Mouse (Mus musculus) liver, adult 2 months (tissue): ENCODE data around the gene Ddx41. TPM values are rescaled to one million over a fixed set of nuclear protein-coding genes. Genes with fewer than 3 reads are reported as not detected.
A peak's percentile ranks its signal among the peaks of the same experiment; 100 is the strongest.

Source experiments
- DNase-seq: peaks from one replicate; pipeline ENCODE4 v3.0.0-alpha.2; 2011; ENCODE audit warnings: low read depth, low spot score; ENCODE audit errors: extremely low read depth
- H3K27ac ChIP-seq: fragments of 200-500 bp; replicated peaks from 2 replicates; pipeline ENCODE4 v1.5.1; 2012; ENCODE audit warnings: low read depth, mild to moderate bottlenecking, control low read depth, inconsistent platforms, low read length; ENCODE audit not compliant: insufficient read depth
- H3K27me3 ChIP-seq: fragments of 200-500 bp; 2 replicates; pipeline ENCODE4 v1.6.1; 2012; ENCODE audit warnings: mild to moderate bottlenecking, moderate library complexity, low read length, inconsistent platforms; ENCODE audit not compliant: control insufficient read depth, insufficient read depth
- H3K36me3 ChIP-seq: fragments of 200-500 bp; 2 replicates; pipeline ENCODE4 v1.6.1; 2012; ENCODE audit warnings: low read length, inconsistent platforms; ENCODE audit not compliant: control insufficient read depth, insufficient read depth
- H3K4me1 ChIP-seq: fragments of 200-500 bp; 2 replicates; pipeline ENCODE4 v1.6.1; 2011; ENCODE audit warnings: low read length; ENCODE audit not compliant: control insufficient read depth, insufficient read depth
- H3K4me3 ChIP-seq: fragments of 200-500 bp; 2 replicates; pipeline ENCODE4 v1.5.1; 2011; ENCODE audit warnings: low read depth, mild to moderate bottlenecking, control low read depth, low read length, moderate library complexity; ENCODE audit not compliant: insufficient read depth
- H3K79me2 ChIP-seq: fragments of 200-500 bp; 2 replicates; pipeline ENCODE4 v1.6.1; 2012; ENCODE audit warnings: inconsistent platforms, mild to moderate bottlenecking, low read length, moderate library complexity; ENCODE audit not compliant: control insufficient read depth, insufficient read depth
- H3K9ac ChIP-seq: fragments of 200-500 bp; 2 replicates; pipeline ENCODE4 v1.6.1; 2012; ENCODE audit warnings: low read depth, mild to moderate bottlenecking, control low read depth, inconsistent platforms, low read length
- CTCF ChIP-seq: fragments of 200-500 bp; IDR thresholded peaks from 2 replicates; pipeline ENCODE4 v1.5.1; 2011; ENCODE audit warnings: low read depth, low read length, control low read depth
- POLR2A ChIP-seq: fragments of 200-500 bp; IDR thresholded peaks from 2 replicates; pipeline ENCODE4 v1.6.1; 2011; ENCODE audit warnings: low read length, control low read depth; ENCODE audit not compliant: insufficient read depth; ENCODE audit errors: extremely low read depth
- WGBS: fragments of 180-500 bp; shearing (Covaris S2); methylation state at CpG from one replicate; pipeline ENCODE4 v1.1.7; 2018; 5-methylcytosine and 5-hydroxymethylcytosine counted together
- polyA plus RNA-seq: library from polyadenylated mRNA; depleted of rRNA; stranded (reverse); fragments of >200 nt; gene quantifications from 2 replicates; pipeline ENCODE4 v1.2.3, GENCODE M21; 2012; rRNA removed
- total RNA-seq: library from RNA; depleted of rRNA; stranded (reverse); fragments of >200 nt; gene quantifications from 2 replicates; pipeline ENCODE4 v1.2.3, GENCODE M21; 2014; rRNA removed

Ddx41 gene
- total and polyA plus RNA-seq, 2 experiments = 30.1 to 38.8 TPM

DNA sequence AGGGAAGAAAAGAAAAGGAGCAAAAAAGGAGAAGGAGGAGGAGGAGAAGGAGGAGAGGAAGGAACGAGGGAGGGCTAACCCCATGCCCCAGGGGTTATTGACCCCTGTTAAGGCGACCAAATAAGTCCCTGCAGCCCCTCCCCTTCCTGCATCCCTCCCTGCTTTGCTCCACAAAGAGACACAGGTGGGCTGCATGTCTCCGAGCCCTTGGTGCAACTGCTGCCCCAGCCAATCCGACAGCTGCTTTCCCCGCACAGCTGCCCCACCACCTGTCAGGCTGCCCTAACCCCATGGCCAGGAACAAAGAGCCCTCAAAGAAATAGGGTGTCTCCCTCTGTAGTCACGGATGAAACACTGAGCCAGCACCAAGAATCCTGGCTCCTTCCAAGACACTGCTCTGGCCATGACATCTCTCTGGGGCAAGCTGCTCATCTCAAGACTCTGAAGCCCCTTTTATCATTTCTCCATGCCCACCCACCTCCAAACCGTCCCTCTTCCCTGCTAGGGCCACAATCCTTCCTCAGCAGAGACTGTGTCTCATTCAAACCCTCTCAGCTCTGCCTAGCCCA, 51.9 kb downstream of the Ddx41 start:
- Histone ChIP-seq H3K79me2 (no peaks in the 10 kb centered on the region), H3K36me3 (no peaks in the 10 kb centered on the region), H3K4me1 (no peaks in the 10 kb centered on the region; the same call in 1 of the 2 replicates), H3K9ac (no peak overlapping the region), H3K27me3 (peaks cover 4% of the 10 kb centered on the region; the same call in 1 of the 2 replicates), H3K27ac (no peak overlapping the region), H3K4me3 (no peak overlapping the region)
- WGBS = 61% methylated on average over 7 of the region's 7 CpGs
- TF ChIP-seq POLR2A (no peak), CTCF (no peak)
- DNase-seq = no peak

GRCm38 (mm10) chr13:55483593-55483992, 52.9 kb downstream of the Ddx41 start:
- 70% methylated on average over 15 of the region's 15 CpGs for WGBS
- H3K27ac ChIP-seq = no peak overlapping the region
- peaks cover 4% of the 10 kb centered on the region; the same call in 1 of the 2 replicates for H3K27me3 ChIP-seq
- no peak for DNase-seq
- H3K4me3 ChIP-seq = no peak overlapping the region
- H3K4me1 ChIP-seq = no peaks in the 10 kb centered on the region; the same call in 1 of the 2 replicates
- H3K79me2 ChIP-seq = no peaks in the 10 kb centered on the region
- no peaks in the 10 kb centered on the region for H3K36me3 ChIP-seq
- TF ChIP-seq CTCF = no peak
- TF ChIP-seq POLR2A = no peak
- H3K9ac ChIP-seq = no peak overlapping the region

DNA sequence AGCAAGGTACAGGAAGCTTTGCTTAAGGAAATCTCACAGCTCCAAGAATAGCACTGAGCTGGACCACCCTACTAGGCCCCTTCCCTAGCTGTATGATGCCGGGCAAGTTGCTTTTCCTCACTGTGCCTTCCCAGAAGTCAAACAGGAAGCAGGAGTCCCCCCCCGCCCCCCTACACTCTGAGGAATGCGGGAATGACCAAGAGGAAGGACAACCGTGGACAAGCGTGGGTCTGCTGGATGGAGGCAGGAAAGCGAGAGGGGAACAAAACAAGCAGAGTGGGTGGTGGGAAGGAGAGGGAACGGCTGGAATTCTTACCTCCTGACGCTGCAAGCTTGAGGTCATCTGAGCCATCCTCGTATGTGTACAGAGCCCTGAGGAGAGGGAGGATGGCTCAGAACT, 53.4 kb downstream of the Ddx41 start:
- 61% methylated on average over 9 of the region's 9 CpGs for WGBS
- Histone ChIP-seq H3K4me3 (no peak overlapping the region), H3K36me3 (no peaks in the 10 kb centered on the region), H3K27ac (peak overlapping the region; percentile 12; the same call in 1 of the 2 replicates), H3K9ac (no peak overlapping the region), H3K27me3 (peaks cover 4% of the 10 kb centered on the region; the same call in 1 of the 2 replicates), H3K4me1 (no peaks in the 10 kb centered on the region; the same call in 1 of the 2 replicates), H3K79me2 (no peaks in the 10 kb centered on the region)
- no peak for DNase-seq
- TF ChIP-seq CTCF (no peak), POLR2A (no peak)

DNA sequence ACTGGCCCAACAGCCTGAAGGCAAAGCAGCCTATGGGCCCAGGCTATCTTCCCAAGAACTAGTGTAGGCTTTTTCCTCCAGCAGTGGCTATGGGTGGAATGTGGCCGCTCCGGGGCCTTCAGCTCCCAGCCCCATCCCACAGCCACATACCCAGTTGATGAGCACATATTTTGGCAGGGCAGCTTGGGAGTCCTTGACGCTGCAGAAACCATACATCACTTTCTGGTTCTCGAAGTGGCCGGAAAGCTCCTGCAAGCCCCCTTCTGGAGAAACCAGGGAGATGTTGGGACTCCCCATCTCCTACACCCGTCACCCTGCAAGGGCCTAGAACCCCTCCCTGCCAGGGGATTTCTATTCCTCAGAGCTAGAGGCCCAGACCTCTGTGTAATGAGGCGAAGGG, 53.9 kb downstream of the Ddx41 start:
- TF ChIP-seq CTCF = no peak
- no peak for TF ChIP-seq POLR2A
- DNase-seq = no peak
- H3K27me3 ChIP-seq = peaks cover 4% of the 10 kb centered on the region; the same call in 1 of the 2 replicates
- no peaks in the 10 kb centered on the region; the same call in 1 of the 2 replicates for H3K4me1 ChIP-seq
- H3K36me3 ChIP-seq = no peaks in the 10 kb centered on the region
- no peak overlapping the region for H3K4me3 ChIP-seq
- peak overlapping the region; percentile 12; the same call in 1 of the 2 replicates for H3K27ac ChIP-seq
- H3K79me2 ChIP-seq = no peaks in the 10 kb centered on the region
- WGBS = 85% methylated on average over 7 of the region's 7 CpGs
- H3K9ac ChIP-seq = peak overlapping the region; percentile 31; the same call in 1 of the 2 replicates

Other genes with a start within 250 kb of the Ddx41 start
- 96.3 and 115 TPM in 2 replicates for gene Prelid1, start 216.2 kb downstream of the Ddx41 start, total RNA-seq
- gene Prelid1, start 216.2 kb downstream of the Ddx41 start, polyA plus RNA-seq = 378 and 383 TPM in 2 replicates
- 32.7 and 33.6 TPM in 2 replicates for gene Rab24, start 214.7 kb downstream of the Ddx41 start, total RNA-seq
- gene Rab24, start 214.7 kb downstream of the Ddx41 start, polyA plus RNA-seq = 50.2 and 56.0 TPM in 2 replicates
- 0.13 TPM in 1 of 2 replicates, not detected in the other for gene Mxd3, start 206.8 kb downstream of the Ddx41 start, total RNA-seq
- 0.21 and 0.27 TPM in 2 replicates for gene Mxd3, start 206.8 kb downstream of the Ddx41 start, polyA plus RNA-seq
- 112 and 127 TPM in 2 replicates for gene Lman2, start 173.9 kb downstream of the Ddx41 start, total RNA-seq
- 136 and 143 TPM in 2 replicates for gene Lman2, start 173.9 kb downstream of the Ddx41 start, polyA plus RNA-seq
- gene Rgs14, start 166.9 kb downstream of the Ddx41 start, total RNA-seq = 0.28 and 0.34 TPM in 2 replicates
- 0.45 and 0.70 TPM in 2 replicates for gene Rgs14, start 166.9 kb downstream of the Ddx41 start, polyA plus RNA-seq
- gene Slc34a1, start 138.5 kb downstream of the Ddx41 start, total RNA-seq = 0.13 TPM in 1 of 2 replicates, not detected in the other
- gene Slc34a1, start 138.5 kb downstream of the Ddx41 start, polyA plus RNA-seq = 0.04 and 0.11 TPM in 2 replicates
- not detected in 2 replicates for gene Pfn3, start 121.4 kb downstream of the Ddx41 start, total RNA-seq
- not detected in 2 replicates for gene Pfn3, start 121.4 kb downstream of the Ddx41 start, polyA plus RNA-seq
- gene F12, start 109.9 kb downstream of the Ddx41 start, total RNA-seq = 391 and 453 TPM in 2 replicates
- gene F12, start 109.9 kb downstream of the Ddx41 start, polyA plus RNA-seq = 621 and 798 TPM in 2 replicates
- gene Grk6, start 91.6 kb downstream of the Ddx41 start, total RNA-seq = 8.8 and 13.6 TPM in 2 replicates
- 12.4 and 14.3 TPM in 2 replicates for gene Grk6, start 91.6 kb downstream of the Ddx41 start, polyA plus RNA-seq
- not detected in 2 replicates for gene Prr7, start 72.4 kb downstream of the Ddx41 start, total RNA-seq
- gene Prr7, start 72.4 kb downstream of the Ddx41 start, polyA plus RNA-seq = 0.31 and 0.44 TPM in 2 replicates
- gene Dbn1, start 48.5 kb downstream of the Ddx41 start, total RNA-seq = 0.65 and 0.81 TPM in 2 replicates
- 2.1 and 2.3 TPM in 2 replicates for gene Dbn1, start 48.5 kb downstream of the Ddx41 start, polyA plus RNA-seq
- 3.6 and 6.4 TPM in 2 replicates for gene Pdlim7, start 23.0 kb downstream of the Ddx41 start, total RNA-seq
- gene Pdlim7, start 23.0 kb downstream of the Ddx41 start, polyA plus RNA-seq = 6.7 and 10.2 TPM in 2 replicates
- 0.46 and 0.94 TPM in 2 replicates for gene Dok3, start 7.4 kb downstream of the Ddx41 start, total RNA-seq
- 2.5 and 5.2 TPM in 2 replicates for gene Dok3, start 7.4 kb downstream of the Ddx41 start, polyA plus RNA-seq
- 11.1 and 11.7 TPM in 2 replicates for gene Fam193b, start 34.5 kb upstream of the Ddx41 start, total RNA-seq
- gene Fam193b, start 34.5 kb upstream of the Ddx41 start, polyA plus RNA-seq = 39.9 and 67.8 TPM in 2 replicates
- gene Tmed9, start 37.1 kb upstream of the Ddx41 start, total RNA-seq = 45.2 and 45.5 TPM in 2 replicates
- 45.5 and 62.2 TPM in 2 replicates for gene Tmed9, start 37.1 kb upstream of the Ddx41 start, polyA plus RNA-seq
- gene B4galt7, start 63.2 kb upstream of the Ddx41 start, total RNA-seq = 7.9 and 9.2 TPM in 2 replicates
- 12.3 and 14.8 TPM in 2 replicates for gene B4galt7, start 63.2 kb upstream of the Ddx41 start, polyA plus RNA-seq
- 27.1 and 33.4 TPM in 2 replicates for gene Caml, start 86.3 kb upstream of the Ddx41 start, total RNA-seq
- 13.4 and 14.6 TPM in 2 replicates for gene Caml, start 86.3 kb upstream of the Ddx41 start, polyA plus RNA-seq
- gene Ddx46, start 98.4 kb upstream of the Ddx41 start, total RNA-seq = 14.6 and 18.6 TPM in 2 replicates
- 5.5 and 6.8 TPM in 2 replicates for gene Ddx46, start 98.4 kb upstream of the Ddx41 start, polyA plus RNA-seq
- gene B230219D22Rik, start 156.5 kb upstream of the Ddx41 start, total RNA-seq = 17.1 and 23.0 TPM in 2 replicates
- gene B230219D22Rik, start 156.5 kb upstream of the Ddx41 start, polyA plus RNA-seq = 12.3 and 12.9 TPM in 2 replicates
- 99.1 and 101 TPM in 2 replicates for gene Txndc15, start 178.0 kb upstream of the Ddx41 start, total RNA-seq
- gene Txndc15, start 178.0 kb upstream of the Ddx41 start, polyA plus RNA-seq = 74.1 and 77.6 TPM in 2 replicates
- gene Pcbd2, start 190.7 kb upstream of the Ddx41 start, total RNA-seq = 36.0 and 40.7 TPM in 2 replicates
- gene Pcbd2, start 190.7 kb upstream of the Ddx41 start, polyA plus RNA-seq = 32.7 and 44.9 TPM in 2 replicates
- not detected in 2 replicates for gene Catsper3, start 247.9 kb upstream of the Ddx41 start, total RNA-seq
- gene Catsper3, start 247.9 kb upstream of the Ddx41 start, polyA plus RNA-seq = 0.26 TPM in 1 of 2 replicates, not detected in the other